Mouse (Mus musculus) monocyte, adult 2 months (primary cell): ENCODE data around the gene Cab39.
A peak's percentile ranks its signal among the peaks of the same experiment; 100 is the strongest.

Experiments
- DNase-seq, 2 experiments: peaks; one replicate each; pipeline ENCODE4 v3.0.0; 2022; ENCODE audit warnings: low spot score in 2 of 2, low read depth in 1 of 2

The Cab39 gene

DNA sequence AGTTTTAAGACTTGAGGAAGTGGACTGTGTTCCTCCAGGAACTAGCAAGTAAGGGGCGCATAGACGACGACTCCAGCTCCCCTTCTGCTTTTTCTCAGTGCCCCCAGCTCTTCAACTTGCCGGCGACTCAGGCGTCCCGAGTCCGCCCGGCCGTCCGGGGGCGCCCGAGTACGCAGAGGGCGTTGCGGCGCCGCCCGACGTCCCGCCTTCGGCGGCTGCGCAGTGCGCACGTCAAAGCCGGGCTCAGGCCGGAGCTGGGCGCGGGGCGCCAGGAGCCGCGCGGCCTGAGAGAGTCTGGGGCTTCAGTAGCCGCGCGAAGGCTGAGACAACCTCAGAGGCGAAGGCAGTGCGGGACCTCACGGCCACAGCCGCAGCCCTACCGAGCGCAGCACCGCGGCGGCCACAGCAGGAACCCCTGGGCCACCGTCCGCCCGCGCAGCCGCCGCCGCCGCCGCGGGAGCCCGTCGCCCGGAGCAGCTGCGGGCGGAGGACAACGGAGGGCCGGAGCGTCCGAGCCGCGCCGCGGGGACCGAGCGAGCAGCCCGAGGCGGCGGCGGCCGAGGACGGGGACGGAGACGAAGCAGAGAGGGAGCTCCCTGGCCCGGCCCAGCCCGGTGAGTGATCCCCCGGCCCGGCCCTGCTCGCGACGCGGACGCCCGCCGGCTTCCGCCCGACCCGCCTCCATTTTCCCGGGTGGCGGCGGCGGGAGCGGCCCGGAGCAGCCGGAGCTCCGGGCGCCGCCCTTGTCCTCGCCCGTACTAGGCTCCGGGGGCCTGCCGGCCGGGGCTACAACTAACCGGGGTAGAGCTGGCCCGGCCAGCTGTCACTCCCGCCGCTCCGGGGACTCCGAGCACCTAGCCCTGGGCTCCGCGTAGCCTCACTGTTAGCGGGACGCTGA is at the start of gene Cab39:
Gene Cab39, plus strand, starts transcription at position 234 of the 898 bp plus-strand sequence.
- DNase-seq = peak; percentile 61 to 84

DNA sequence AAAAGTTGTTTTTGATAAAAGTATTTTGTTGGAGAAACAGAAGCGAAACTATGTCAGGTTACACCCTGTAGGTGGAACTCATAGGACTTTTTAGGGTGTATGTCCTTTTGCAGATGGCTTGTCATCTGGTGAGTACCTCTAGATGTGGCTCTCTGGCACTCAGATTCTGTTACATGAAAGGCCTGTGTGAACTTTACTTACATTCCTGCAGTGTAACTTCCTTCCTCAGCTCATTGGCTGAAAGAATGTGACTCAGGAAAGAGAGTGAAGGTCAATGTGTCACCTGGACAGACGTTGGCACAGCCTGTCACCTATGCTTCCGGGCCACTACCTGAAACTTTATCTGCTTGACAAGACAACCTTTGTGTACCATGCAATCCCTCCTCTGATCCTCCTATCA is 48.7 kb upstream of the Cab39 start:
- DNase-seq = no peak

DNA sequence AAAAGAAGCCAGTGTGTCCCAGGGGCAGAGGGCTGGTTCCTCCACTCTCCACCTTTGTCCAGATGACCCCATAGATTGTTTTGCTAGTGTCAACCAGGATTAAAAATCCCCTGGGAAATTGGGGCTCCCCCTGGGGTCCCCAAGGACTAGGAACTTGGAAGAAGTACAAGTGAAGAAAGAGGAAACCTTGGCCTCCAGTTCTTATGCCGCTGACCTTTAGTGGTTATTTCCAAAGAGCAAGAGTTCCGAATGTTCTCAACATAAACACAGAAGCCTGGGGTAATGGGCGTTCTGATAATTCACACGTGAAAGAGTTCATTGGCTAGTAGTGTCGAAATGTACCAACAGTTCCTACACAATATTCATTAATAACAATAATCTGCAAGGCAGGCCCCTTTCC is 46.7 kb upstream of the Cab39 start:
- DNase-seq = no peak

DNA sequence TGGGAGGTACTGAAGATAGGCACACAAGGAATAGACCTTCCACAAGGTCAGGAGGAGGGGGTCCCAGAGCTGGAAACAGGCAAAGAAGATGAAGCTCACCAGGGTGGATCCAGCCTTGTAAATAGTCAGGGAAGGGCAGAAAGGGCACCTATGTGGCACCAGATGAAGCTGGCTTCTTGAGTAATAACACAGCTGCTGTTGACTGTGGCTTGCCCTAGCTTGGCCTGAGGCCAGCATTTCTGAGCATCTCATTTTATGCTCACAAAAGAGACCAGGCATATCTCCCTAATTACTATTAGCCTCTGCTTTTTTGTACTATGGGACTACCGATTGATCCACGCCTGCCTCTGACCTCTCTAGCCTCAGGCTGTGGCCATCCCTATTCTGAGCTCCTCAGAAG is 43.4 kb upstream of the Cab39 start:
- DNase-seq = no peak

DNA sequence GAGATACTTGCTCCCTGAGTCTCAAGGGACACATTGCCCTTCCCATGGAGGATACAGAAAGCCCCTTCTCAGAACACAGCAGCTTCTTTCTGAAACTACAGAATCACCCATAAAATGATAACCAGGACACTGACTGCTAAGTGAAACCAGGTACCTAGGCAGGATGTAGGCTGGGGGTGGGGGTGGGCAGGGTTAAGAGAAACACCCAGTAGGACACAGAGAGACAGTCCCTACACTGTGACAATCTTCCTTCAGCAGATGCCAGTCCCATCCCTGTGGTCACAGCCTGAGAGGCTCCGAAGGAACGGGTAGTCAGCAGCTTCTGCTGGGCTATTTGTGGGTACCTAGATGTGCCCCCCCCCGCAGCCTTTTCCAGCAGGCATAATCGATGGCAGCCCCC is 42.6 kb upstream of the Cab39 start:
- DNase-seq = no peak

DNA sequence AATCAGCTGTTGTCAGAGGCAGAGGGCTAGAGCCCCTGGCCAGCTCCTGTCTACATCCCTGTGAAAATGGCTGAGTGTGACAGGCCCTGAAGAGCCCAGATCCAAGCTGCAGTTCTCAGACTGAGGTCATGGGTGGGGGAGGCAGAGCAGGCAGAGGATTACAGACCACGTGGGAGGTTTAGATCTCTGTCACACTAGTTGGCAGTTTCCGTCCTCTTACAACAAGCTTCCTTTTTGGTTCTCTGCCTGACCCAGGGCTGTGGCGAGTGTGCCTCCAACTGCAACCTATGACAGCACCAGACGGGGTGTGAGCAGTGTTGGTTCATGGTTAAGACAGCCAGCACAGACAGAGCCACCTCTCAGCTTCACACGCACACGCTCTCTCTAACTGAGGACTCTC is 41.7 kb upstream of the Cab39 start:
- peak in 1 of 2 experiments; percentile 28 for DNase-seq

DNA sequence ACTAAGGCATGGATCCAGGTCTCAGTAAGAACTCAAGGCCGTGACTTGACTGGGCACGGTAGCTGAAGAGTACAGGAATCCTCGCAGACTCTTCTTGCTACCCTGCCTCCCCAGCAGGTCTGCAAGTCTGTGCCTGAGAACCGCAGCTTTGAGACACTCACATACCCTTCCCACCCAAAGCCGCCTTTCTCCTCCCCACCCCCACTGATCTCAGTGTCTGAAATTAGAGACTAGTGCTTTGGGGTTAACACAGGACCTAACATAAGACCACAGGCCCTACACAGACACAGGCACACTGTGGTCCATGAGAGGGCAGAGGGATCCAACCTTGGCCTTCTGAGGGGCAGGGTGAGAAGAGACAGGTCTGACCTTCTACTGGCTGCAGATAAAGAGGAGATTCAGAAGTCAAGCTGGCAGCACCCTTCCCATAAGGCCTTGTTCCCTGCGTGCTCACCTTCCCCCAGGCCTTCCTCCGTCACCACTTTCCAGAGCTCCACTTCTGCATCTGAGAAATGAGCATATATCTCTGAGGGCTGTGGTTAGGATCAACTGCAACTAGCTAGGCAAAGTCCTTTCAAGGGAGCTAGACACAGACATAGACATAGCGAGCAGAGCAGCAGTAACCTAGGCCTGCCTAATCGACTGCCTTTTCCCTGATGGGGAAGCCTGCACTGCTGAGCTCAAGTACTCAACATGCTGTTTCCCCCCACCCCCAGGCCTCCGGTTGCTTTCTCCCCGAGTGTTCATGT is 41.1 kb upstream of the Cab39 start:
- DNase-seq = no peak

DNA sequence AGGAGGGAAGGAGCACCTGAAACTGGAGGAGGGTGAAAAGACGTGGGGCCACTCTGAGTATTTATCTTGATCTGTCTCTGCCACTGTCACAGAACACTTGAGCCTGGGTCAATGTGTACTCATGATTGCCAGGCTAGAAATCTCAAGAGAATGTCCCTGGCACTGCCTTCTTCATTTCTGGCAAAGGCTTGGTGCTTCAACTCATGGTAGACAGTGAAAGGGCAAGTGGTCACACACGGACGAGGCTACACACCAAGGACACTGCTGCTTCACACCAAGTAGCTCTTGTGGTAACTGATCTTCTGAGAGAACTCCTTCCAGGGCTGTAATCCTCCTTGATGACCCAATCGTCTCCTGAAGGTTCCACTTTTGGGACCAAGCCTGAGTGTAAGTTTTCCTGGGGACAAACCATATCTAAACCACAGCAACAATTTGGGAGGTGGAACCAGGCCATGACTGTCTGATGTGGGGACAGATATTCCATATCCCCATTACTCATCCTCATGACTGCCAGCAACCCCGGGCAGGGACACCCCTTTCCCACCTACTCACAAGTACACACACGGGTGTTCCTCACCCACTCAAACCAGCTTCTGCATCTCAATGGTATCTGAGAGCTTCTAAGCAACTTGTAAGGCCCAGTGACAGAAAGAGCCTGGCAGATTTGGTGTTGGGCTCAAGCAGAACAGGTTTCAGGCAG is 35.6 kb upstream of the Cab39 start:
- no peak for DNase-seq

DNA sequence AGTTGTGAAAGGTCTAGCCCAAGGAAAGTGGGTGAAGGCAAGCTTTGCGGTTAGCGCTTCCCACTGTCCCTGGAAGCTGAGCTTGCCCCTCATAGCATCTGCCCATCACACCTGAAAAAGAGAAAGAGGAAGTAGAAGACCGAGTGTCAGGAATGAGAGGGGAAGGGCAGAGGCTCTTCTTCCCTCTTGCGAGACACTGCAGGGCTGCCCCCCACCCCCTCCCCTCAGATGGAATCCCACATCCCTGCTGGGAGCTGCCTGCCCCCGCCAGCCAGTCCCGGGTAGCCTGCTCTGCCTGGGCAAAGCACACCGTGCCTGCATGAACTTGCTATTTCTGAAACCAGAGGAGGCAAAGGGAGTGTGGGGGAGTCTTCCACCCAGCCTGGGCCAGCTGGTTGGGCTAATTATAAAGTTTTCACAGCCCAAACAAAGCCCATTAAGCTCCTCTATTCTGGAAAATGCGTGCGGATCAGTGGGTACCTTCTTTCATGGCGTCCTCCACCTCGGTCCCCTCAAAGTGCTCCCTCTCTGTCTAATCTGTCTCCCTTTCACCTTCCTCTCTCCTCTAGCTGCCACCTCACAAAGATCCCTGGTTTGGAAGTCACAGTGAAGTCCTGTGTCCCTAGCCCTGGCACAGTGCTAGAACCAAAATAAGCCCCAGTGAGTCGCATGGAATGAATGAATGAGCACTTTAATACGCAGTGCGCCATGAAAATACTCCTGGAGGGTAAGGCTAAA is 34.8 kb upstream of the Cab39 start:
- DNase-seq = no peak

DNA sequence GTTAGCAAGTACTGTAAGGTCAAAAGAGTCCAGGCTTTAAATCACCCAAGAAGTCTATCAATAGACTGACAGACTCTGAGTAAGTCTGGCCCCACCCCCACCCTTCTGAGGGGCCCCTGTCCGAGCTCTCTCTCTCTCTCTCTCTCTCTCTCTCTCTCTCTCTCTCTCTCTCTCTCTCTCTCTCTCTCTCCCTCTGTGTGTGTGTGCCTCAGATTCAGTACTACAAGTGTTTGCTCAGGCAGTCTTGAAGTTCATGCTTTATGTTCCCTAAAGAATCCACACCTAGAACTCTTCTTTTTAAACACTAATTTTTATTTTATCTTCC is 34.3 kb upstream of the Cab39 start:
- DNase-seq = no peak

DNA sequence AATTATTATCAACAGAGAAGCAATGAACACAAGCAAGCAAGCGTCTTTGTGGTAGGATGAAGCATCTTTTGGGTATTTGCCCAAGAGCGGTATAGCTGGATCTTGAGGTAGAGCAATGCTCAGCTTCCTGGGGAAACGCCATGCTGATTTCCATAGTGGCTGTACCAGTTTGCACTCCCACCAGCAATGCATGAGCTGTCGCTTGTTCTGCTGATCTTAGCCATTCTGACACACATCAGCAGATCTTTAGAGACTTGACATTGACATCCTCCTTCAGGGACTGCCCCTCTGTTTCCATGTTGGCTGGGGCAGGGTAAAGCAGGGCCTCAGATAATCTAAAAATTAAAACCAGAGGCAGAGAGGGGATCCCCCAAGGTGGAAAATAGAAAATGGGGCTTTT is 31.6 kb upstream of the Cab39 start:
- no peak for DNase-seq

DNA sequence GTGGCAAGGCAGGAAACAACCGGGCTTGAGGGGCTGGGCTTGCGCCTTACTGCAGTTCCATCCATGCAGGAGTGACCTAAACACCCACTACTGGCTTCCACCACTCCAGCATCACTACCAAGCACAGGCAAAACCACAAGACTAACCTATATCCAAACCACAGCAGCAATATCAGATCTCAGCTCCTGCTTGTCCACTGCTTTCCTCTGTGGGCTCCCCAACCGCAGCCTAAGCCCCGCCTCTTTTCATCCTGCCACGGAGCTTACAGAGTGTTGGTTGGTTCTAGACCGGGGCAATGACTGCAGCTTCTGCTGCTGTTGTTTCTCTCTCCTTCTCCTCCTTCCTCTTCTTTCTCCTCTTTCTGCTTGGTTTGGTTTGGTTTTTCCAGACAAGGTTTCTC is 29.9 kb upstream of the Cab39 start:
- DNase-seq = no peak

DNA sequence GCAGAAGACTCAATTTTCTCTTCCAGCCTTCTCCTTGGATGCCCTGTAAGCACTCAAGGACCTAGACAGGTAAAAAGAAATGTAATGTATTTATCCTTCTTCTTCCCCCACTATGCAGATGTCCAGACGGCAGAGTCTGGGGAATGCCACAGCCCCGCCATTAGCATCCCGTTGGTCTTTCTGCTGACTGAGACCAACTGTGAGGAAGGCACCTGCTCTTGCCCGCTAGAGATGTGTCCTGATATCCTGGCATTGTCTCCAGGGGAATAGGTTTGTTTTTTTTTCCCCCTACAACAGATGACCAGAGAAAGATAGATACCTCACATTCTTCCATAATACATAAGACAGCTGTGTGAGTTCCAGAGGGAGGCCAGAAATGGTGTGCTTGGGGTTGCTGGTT is 28.9 kb upstream of the Cab39 start:
- DNase-seq = no peak

DNA sequence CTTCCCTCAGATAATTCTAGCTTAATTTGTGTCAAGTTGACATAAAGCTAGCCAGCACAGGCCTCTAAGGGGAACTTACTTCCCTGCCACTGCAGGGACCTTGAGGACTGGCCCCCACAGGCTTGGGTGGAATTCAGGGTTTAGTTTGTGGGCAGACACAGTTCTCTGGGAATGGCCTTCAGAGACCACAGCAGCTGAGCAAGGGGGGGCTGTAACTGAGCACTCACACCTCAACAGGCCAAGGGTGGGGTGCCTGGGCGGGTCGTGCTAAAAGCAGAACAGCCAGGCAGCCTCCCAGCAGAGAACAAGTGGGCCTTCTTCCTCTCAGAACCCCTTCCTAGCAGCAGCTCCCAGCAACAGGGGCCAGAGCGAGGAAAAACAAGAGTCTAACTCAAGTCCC is 27.1 kb upstream of the Cab39 start:
- no peak for DNase-seq

DNA sequence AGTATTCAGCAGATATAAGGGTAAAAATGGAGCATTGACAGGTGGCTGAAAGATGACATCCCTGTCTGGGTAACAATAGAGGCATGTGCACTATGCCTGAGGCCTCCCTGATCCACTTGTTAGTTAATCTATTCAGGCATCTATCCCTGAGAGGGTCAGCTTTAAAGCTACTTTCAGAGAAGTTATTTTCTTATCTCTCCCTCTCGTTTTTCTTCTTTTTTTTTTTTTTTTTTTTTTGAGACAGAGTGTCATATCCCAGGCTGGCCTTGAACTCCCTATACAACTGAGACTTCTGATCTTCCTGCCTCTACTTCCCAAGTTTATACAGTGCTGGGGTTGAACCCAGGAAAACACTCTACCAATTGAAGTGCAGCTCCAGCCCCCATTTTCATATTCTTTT is 25.5 kb upstream of the Cab39 start:
- no peak for DNase-seq

DNA sequence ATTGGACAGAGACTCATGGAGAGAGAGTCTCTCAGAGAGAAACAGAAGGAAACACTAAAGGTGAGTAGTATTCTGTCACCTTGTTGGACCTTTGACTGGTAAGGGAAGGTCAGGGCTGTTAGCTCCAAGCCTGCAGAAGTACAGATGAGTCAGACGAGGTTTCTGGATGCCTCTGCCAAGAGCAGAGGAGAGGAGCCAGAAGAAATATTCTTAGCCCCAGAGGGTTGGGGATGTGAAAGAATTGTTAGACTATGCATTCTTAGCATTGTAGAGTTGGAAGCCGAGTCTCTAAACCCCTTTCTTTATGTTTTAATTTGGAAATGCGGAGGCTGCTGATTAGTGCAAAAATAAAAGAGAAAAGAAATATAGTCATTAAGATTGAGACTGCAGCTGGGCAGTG is 21.3 kb upstream of the Cab39 start:
- no peak for DNase-seq

DNA sequence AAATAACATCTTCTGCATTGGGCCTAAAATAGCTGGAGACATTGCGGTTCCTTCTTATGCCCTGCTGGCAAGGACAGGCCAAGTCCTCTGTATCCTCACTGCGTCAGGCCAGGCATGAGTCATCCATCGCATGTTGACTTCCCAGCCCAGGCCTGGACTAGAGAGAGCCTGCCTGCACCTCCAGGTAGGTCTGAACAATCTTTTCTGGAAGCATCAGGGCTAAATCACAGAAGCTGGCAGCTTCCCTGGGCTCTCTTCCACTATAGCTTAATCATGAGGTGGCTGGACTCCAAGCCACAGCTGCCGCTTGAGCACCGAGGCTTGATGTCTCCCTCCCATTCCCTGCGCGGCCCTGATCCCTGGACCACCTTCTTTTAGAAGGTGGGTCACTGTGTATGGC is 18.1 kb upstream of the Cab39 start:
- DNase-seq = no peak

DNA sequence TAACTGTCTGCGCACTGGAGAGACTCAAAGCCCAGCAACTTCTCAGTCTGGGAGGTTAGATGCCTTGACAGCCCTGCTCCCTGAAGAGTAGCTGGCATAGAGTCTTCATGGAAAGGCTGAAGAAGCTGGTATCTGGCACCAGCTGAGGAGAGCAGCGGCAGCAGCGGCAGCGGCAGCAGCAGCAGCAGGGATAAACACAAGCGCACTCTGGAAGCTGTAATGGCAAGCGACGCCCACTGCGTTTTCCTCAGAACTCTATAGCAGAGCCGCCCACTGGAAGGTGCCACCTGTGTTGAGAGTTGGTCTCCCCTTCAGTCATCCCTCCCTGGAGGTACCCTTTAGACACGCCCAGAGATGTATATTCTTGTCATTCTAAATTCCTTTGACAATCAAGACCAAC is 17.1 kb upstream of the Cab39 start:
- no peak for DNase-seq

DNA sequence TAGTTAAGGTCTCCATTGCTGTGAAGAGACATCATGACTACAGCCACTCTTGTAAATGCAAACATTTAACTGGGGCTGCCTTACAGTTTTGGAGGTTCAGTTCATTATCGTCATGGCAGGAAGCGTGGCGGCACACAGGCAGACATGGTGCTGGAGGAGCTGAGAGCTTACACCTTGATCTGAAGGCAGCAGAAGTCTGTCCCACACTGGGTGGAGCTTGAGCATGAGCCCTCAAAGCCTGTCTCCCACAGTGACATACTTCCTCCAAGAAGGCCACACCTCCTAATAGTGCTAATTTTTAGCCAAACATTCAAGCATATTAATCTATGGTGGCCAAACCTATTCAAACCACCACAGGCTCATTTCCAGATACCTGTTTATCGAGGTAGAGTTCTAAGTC is 14.8 kb upstream of the Cab39 start, which contains the start of gene A630001G21Rik:
Gene A630001G21Rik, minus strand, starts transcription at position 208 of the 400 bp plus-strand sequence.
- no peak for DNase-seq

DNA sequence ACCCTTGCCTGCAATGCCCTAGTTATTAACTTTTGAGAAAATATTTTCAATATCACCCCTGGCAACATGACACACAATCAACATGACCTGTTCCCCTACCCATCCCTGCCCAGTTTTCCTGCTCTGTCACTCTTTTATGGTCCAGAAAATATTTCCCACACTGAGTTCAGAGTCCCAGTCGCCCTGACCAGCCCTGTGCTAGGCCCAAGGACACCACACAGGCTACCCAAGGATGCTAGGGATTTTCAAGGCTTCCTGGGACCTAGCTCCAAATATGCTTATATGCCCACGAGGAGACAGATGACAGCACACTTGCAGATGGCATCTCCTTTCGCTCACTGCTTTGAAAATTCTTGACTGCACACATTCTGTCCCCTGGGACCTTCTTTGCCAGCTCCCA is 14.2 kb upstream of the Cab39 start:
- DNase-seq = no peak
